Mouse (Mus musculus) ES-CJ7 (cell line): ENCODE results near the gene Aamp.
A peak's percentile ranks its signal among the peaks of the same experiment; 100 is the strongest.

Experiments
- DNase-seq: peaks from one replicate; pipeline ENCODE4 v3.0.0; 2011; ENCODE audit warnings: low read depth, low spot score

Gene Aamp

DNA sequence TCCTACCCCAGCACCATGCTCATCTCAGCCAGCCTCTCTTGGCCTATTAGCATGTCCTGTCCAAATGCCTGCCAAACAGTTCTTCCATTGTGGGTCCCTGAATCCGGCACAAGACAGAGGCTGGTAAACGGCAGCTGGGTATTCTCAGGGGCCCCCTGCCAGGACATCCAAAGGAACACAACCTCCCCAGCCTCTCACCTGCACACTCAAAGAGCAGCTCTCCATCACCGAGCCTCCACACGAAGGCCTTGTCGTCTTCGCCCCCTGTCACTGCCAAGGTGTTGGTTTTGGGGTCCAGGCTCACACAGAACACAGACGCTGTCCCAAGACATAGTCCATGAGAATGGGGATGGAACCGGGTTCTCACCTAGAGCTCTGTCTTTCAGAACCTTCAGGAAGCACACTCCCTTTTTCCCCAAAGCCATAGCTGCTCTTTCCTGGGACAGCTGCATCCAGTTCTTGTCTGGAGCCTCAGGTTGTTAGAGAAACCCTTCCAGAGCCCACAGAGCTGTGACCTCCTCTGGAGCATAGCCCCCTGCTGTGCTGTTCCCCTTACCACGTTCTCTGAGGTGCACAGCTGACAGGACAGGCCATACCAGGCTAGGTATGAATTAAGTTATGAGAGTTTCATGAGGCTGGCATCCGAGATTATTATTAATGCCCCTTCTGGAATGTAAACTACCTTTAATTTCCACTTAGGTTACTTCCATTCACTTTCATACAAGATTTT is 1.5 kb downstream of the Aamp start:
- no peak for DNase-seq

DNA sequence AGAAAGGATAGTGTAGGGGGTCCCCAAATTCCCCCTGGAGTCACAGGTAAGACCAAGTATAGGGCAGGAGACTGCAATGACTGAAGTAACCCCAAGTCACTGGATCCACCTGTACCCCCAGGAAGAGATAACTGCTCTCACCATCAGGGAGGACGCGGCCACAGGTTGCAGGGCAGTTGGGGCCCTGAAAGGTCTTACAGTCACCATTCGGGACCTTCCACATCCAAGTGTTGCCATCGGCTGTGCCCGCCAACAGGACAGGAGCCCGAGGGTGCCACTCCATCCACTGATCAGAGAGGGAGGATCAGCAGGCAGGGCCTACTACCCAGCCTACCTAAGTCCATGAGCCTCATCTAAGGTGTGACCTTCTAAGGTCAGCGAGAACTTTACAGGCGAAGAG is 2.7 kb downstream of the Aamp start:
- no peak for DNase-seq

DNA sequence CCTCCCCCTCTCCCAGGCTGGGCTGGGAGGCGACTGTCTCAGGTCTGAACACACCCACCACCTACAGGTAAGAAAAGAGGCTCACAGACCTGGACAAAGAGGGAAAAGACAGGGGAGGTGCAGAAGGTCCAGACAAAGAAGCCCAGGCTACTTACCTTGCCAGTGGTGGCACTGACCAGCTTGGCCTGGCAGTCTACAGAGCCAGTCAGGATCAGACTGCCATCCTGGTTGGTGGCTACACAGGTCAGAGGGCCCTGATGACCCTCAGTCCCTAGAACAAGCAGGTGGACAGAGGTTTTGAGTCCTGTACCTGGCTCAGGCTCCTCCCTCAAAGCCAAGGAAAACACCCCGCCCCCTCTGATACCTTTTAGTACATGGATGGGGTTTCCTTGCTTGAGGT is 3.2 kb downstream of the Aamp start:
- DNase-seq, result no peak

DNA sequence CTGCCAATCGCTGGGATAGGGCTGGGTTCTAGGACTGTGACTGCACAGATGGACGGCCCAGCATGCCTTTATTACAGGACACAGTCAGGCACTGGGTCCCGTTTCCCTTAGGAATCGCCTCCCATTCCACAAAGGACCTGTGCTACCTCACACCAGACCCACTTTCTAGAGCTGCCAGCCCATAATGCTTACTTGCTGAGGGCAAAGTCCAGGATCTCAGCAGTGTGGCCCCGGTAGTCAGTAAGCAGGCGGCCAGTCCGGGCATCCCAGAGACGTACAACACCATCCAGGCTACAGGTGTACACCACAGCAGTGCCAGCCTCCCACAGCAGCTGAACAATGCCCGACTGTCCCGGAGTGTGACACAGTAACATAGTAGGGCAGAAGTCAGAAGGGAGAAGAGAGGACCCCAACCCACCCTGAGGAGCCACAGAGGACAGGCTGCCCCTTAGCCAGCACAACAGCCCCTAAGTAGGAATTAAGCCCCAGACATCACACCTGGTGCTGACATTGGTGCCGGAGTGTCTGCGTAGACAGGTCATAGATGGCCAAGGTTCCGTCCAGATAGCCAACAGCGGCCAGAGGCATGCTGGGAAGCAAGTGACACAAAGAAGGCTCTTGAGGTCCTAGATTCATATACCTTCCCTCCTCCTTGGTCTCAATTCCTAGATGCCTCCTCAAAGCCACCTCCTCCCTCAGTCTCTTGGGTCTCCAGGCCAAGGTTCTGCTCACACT is 3.8 kb downstream of the Aamp start:
- no peak for DNase-seq

DNA sequence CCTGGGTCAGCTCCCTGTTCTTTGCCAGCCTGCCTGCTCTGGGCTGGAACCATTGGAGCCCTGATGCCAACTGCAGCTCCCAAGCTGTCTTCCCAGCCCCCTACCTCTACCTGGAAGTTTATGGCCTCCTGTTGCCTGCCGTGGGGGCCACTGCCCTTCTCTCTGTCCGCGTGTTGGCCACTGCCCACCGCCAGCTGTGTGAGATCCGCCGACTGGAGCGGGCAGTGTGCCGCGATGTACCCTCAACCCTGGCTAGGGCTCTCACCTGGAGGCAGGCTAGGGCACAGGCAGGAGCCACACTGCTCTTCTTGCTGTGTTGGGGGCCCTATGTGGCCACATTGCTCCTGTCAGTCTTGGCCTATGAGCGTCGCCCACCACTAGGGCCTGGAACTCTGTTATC is 5.5 kb downstream of the Aamp start:
- DNase-seq, result peak; percentile 32

DNA sequence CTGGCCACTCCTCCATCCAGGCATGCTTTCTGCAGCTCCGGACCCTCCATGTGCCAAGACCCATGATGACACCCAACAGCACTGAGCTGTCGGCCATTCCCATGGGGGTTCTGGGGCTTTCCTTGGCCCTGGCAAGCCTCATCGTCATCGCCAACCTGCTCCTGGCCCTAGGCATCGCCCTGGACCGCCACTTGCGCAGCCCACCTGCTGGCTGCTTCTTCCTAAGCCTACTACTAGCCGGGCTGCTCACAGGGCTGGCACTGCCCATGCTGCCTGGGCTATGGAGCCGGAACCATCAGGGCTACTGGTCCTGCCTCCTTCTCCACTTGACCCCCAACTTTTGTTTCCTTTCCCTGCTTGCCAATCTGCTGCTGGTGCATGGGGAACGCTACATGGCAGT is 6.0 kb downstream of the Aamp start, which contains the start of gene Gpbar1:
Gene Gpbar1, plus strand, starts transcription at position 13 of the 400 bp plus-strand sequence.
- DNase-seq, result no peak

DNA sequence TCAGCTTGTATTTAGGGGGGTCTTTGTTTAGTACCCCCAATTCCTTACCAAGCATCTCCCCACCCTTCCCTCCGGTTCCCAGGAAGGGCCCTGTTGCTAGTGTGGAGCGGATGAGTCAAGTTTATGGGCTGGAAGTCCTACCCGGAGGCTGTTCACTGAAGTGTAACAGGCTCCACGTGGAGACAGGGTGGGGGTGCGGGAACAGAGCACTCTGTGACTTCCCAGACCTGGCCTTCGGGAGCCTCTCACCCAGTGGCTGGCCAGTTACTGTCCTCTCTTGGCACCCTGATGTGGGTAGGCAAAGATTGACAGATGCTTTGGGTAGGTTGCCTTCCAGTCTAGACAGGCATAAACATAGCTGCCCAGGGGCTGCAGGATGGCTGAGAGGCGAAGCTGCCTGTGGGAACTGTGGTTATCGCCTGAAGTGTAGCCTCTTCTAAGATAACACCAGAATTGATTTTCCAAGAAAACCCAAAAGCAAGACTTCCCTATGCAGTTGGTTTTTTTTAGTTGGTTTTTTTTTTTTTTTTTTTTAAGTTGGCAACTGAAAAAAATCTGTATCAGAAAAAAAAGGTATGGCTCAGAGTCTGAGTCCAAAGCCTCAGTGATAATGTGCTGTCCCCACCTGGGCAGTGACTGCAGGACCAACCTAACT is 6.5 kb downstream of the Aamp start:
- no peak for DNase-seq

DNA sequence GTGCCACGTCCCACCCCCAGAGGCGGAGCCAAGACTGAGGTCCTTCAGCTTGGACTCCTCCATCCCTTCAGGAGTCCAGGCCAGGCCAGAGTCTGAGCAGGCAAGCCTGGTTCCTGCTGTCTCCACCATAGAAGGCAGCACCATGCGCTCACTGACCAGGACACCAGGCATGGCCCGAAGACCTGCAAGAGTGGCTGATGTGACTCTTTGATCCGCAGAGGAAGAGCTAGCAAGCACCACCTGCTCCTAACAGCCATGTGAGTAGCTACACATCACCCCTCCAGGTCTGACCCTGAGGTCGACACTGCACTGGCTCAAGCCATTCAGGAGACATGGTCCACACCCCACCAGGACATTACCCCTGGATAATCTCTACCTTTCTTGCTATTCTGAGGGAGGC is 7.5 kb downstream of the Aamp start:
- DNase-seq, result no peak

DNA sequence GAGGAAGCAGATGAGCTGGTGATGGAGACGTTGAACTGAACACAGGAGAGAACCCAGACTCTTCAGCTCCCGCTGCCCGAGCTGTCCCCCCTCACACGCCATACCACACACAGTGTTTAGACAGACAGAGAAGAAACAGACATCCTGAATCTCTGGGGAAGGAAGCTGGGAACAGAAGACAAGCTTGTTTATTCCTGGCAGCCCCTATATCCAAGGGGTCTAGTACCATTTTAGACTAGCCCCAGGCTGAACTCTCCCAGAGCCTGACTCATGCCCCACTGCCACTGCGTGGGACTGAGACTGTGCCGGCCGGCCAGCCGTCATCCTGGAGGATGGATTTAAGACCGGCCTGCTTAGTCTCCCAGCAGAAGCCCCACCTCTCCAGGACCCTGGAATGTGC is 9.5 kb downstream of the Aamp start:
- no peak for DNase-seq

DNA sequence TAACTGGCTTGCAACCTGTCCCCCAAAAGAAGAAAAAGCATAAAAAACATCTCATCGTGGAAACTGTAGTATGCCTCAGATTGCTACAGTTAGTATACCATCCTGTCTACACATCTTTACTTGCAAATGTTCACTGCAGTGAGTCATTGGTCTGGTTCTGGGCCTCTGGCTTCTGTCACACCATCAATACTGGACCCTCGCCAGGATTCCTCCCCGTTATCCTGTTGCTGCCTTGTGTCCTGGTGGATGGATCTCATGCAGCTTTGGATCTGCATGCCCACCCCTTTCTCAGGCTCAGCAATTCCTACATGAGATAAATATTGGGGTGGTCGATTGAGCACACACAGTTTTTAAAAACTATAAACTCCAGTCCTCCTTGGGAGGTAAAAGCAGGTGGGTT is 12.9 kb downstream of the Aamp start:
- no peak for DNase-seq

DNA sequence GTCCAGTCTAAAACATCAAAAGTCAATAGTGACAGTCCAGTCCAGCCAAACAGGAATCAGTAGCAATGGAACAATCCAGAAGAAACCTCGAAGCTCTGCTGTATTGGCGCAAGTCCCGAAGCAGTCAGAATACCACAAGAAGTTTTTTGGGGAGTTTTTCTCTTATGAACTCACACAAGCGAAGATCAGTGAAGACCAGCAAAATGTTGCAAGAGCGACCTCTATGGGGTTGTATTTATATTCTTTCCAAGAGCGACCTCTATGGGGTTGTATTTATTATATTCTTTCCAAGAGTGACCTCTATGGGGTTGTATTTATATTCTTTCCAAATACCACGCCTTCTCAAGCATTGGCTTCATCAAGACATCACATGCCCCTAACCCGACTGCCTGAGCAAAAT is 15.8 kb downstream of the Aamp start:
- DNase-seq, result no peak

DNA sequence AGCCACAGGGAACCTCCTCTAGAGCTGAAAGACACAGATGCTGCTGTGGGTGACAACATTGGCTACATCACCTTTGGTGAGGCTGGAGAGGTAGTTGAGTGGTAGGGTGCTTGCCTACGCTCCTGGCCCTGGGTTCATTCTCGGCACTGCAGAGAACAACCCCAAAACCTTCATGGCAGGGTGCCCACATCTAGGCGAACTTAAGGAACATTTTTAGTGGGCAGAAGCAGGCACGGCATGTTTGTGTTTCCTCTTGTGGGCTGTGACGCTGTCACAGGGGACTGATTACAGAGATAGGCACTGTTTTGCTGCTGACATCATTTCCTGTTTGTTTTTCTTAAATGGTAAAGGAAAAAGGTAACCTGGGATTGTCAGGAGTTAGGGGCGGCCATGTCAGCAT is 22.0 kb downstream of the Aamp start:
- no peak for DNase-seq

DNA sequence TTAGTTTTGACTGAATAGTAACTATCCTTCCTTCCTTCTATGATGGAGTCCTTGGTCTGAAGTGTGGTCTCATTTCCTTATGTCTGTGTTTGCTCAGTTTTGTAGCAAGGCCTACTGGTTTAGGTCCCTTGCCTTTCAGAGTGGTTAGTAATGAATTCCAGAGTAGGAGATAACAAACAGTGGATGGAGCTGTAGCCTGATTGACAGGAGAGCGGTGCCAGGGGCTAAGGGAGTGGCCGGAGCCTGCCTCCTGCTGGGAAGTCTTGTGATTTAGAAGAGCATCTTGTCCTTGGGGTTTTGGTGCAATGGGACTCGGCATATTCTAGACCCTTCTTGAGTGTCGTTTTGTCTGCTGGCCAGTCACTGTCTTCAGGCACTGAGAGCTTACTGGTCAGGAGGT is 27.8 kb downstream of the Aamp start:
- DNase-seq, result peak; percentile 92

DNA sequence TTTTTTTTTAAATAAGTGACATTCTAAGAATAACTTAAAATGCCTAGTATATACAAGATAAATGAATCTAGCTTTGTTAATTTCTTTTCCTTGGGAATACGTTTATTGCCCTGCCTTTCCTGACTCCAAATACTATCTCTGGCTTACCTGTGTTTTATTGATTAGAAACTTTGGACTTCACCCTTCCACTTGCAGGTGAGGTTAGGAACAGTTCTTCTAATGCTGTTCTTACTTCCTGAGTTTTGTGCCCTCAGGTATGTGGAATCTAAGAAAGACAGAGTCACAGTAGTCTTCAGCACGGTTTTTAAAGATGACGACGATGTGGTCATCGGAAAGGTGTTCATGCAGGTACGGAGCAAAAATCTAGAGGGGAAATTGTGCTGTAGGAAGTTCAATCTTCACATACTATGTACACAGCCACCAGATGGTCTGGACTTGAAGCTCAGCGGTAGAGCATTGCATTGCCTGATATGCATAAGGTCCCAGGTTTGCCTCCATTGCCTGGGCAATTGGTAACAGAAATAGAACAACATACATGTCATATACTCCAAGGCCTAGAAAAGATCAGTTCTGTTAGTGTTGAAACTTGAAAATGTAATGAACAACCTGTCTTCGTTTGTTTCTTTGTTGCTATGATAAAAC is 28.7 kb downstream of the Aamp start:
- DNase-seq, result no peak

DNA sequence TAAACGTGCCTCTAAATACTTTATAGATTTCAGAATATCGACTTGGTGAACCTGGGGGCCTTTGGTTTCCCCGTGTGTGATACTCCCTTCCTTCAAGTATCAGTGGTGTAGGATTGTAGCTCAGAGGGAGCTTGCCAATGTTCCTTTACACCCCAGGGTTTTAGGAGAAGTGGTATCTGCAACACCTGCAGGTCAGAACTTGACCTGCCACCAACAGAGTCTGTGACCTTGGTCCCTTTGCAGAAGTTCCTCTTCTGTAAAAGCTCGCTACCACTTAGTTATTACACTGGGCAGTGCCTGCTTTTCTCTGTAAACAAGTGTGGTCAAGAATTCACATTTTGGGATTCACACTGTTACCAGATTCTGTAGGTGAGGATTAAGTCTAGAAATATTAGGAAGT is 34.4 kb downstream of the Aamp start:
- no peak for DNase-seq

DNA sequence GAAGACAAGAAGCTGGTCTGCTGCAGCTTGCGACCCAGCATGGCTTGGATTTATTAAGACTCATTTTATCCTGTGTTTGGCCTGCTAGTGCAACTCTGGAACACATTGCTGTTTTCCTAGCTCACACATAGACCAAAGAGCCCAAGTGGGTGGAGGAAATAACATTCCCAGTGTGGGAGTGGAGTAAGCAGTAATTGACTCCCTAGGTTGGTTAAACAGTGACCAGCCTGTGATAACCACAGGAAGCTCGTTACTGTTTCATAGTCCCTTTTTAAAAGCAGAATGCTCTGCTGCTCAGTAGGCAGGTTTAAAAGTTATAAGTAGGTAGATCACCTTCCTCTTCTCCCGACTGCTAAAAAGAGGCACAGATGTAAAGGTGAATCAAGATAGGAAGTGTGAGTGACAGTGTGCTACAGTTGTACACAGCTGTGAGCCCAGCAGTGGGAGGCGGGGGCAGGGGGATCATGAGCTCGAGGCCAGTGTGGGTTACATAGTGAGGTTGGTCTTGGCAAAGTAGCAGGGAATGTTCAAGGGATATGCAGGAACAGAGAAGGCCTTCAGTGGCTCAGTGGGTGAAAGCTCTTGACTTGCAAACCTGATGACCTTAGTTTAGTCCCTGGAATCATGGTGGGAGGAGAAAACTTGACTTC is 35.1 kb downstream of the Aamp start:
- no peak for DNase-seq

DNA sequence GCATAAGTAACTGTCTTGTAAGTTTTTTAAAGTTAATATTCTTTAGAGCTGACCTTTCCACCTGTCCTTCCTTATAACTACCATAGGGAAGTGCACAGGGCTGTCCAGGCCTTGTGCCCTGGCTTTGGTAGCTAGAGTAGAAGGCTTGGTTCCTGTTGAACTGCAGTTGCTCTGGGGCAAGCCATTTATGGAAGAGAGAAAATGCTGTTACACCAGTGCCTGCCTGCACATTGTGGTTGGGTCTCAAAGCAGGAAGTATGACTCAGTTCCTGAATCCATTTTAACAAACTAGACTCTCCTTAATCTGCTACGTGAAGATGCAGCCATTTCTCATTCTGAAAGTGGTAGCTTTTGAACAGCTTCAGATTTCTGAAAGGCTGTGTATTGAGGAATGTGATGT is 35.7 kb downstream of the Aamp start:
- no peak for DNase-seq

DNA sequence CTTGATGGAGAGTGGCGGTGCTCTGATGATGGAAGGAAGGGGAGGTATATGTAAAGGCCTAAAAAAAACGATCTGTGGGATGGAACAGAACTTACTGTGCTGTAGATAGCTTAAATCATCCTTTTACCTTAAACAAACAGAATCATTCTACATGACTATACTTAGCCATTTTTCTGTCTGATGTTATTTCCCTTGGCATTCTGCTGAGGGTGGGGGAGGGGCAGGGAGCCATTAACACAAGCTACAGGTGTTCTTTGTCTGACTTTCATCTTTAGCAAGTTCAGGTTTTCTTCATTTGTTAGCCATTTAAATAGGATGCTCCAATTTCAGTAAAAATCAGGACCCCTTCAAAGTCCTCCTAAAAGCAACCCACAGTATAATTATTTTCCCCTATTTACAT is 39.0 kb downstream of the Aamp start:
- DNase-seq, result peak; percentile 62

DNA sequence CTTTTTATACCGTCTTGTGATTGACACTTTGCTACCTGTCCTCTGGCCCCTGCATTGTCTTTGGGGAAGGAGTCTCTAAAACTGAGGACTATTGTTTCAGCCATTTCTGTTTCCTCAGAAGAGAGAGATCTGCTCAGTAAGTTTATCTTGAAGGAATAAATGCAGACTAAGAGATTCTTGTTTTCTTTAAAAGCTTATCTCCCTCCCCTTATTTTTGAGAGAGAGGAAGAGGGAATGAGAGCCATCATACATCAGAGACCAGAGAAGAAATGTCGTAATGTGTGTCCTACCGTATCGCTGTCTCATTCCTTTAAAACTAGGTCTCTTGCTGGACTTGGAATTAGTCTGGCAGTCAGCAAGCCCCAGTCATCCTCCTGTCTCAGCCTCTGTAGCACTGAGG is 43.7 kb downstream of the Aamp start:
- no peak for DNase-seq

DNA sequence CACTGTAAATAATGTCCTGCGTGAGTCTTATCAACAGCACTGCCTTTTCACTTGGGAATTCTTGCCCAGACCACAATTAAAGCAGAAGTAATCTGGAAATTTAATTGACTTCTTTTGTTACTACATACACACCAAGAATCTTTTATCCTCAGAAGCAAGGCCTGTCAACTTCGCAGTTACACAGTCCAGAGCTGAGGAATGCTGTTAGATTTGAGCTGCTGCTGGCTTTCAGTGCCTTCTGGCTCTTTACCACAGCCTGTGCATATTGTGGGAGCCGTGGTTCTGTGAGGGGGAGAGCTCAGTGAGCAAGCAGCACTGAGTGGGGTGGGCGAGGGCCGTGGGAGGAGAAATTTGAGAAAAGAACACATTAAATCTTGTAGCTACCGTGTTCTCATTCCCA is 44.2 kb downstream of the Aamp start:
- DNase-seq, result no peak

DNA sequence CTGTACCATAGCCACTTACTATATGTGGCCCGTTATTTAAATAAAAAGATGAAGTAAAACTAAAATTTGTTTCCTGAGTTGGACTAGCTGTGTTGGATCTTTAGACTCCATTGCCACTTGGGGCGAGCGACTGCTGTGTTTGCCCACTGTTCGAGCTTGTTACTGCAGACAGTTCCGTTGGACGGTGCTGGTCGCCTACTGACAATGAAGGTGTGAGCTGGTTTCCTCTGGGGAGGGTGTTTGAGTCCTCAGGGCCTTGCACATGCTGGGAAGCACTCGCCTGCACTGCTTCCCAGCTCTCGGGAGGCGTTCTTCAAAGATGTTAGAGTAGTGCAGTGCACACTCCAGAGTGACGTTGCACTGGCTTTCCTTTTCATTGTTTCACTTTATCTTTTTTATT is 44.9 kb downstream of the Aamp start:
- peak; percentile 36 for DNase-seq

DNA sequence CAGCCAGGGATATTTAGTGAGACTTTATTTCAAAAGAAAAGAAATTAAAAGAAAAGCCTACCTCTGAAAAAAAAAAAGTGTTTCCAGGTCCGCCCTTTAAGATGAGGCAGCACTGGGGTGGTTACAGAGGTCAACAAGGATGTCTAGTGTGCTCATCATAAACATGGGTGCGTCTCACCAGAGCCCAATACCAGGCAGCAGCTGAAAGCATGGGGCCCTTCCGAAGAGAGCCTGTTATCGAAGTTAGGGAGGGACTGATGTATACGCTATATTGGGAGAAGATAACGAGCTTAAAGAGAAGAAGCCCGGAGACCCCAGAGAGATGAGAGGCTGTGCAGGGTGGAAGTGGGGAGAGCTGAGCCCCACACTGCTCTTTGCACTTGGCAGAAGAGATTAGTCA is 45.4 kb downstream of the Aamp start:
- DNase-seq, result no peak
